Mouse (Mus musculus) liver, adult 2 months (tissue): ENCODE measurements around the gene Entpd8.

Source experiments
- CTCF ChIP-seq: fragments of 200-500 bp; IDR thresholded peaks from 2 replicates; pipeline ENCODE4 v1.5.1; 2011; ENCODE audit warnings: low read depth, low read length, control low read depth
- POLR2A ChIP-seq: fragments of 200-500 bp; IDR thresholded peaks from 2 replicates; pipeline ENCODE4 v1.6.1; 2011; ENCODE audit warnings: low read length, control low read depth; ENCODE audit not compliant: insufficient read depth; ENCODE audit errors: extremely low read depth

GRCm38 (mm10) chr2:25053101-25053500, 27.0 kb upstream of the Entpd8 start:
- no peak for TF ChIP-seq POLR2A
- no peak for TF ChIP-seq CTCF
